Mouse (Mus musculus) urinary bladder, postnatal 36 days (tissue): ENCODE results near the gene Pvalb.

Experiments
- DNase-seq, 2 experiments: peaks; one replicate each; pipeline ENCODE4 v3.0.0; 2022; ENCODE audit warnings: low spot score in 2 of 2, mixed read lengths in 1 of 2

Gene Pvalb

DNA sequence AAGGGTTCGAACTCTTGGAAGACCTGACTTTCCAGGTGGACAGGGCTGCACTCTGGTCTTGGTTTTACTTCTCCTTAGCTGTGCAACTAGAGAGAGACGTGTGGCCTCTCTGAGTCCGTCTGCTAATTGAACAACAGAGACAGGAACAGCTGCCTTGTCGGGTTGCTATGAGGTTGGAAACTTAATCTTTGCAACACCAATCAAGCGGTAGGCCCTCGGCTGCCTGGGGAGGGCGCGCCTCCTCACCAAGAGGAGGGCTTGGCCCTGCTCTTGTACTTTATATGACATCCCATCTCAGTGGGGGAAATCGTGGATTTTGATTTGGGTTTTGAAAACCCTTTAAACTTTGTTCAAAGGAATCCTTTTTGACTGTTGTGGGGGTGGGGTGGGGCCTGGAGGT is 44.3 kb downstream of the Pvalb start:
- DNase-seq: no peak

DNA sequence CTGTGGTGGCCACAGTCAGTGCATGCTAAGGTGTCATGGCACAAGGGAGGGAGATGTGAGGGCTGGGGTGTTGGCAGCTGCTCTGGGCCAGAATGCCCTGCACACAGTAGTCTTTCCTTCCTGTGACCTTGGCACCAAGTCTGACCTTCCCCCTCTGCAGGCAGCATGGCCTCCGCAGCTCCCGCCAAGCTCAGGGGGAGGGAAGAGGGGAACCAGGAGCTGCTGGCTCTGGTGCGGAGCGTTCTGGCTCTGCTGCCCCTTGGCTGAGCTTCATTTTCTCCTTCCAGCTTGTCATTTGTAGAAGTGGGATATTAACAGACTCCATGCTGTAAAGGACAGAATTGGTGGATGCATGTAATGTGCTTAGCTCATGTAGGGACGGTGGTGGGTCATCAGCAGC is 47.9 kb downstream of the Pvalb start:
- no peak for DNase-seq

DNA sequence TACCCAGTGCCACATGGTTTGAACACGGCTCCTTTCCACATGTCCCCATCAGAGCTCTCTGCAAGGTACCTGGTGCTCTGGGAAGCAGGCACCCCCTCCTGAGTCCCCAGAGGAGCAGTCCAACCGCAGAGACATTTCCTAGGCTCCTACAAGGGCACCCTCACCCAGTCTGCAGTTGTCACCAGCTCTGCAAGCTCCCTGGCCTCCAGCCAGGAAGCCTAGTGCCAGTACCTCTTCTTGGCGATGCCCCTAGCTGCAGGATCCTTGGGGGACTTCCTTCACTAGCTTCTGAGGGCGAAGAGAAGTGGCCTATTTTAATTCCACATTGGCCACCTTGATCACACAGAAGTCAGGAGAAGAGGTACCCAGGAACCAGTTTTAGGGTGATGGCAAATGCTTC is 48.4 kb downstream of the Pvalb start:
- no peak for DNase-seq

DNA sequence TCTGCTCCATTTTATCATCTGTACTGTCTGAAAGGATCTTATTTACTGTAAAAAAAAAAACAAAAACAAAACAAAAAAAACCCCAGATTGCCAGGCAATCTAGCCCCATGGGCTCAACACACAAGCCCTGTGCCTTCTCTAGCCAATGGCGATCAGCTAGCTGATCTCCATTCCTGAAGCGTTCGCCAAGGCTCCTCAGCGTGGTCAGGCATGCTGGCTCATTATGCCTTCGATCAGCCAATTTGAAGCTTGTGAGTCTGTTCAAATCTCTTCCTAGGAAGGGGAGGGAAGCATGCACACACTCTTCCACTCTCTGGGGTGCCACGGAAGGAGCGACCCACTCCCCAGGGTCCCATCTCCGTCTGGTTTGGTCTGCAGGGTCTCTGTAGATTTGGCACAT is 48.9 kb downstream of the Pvalb start:
- DNase-seq: no peak

DNA sequence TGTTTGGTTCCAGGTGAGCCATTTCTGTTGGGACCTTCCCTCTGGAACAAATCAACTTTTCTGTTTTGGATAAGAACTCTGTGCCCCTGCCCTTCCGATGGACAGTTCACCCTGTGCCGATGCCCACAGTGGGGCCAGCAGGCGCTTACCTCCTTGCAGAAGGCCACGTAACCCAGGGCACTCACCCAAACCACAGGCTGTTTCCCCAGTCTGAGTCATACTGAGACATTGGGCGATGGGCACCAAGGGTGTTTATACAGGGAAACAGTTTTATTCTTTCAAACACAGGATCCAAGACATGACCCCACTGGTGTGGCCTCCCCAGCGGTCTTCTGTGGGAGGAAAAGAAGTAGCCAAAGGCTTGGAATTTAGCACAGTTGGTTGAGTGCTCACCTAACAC is 50.8 kb downstream of the Pvalb start:
- no peak for DNase-seq

DNA sequence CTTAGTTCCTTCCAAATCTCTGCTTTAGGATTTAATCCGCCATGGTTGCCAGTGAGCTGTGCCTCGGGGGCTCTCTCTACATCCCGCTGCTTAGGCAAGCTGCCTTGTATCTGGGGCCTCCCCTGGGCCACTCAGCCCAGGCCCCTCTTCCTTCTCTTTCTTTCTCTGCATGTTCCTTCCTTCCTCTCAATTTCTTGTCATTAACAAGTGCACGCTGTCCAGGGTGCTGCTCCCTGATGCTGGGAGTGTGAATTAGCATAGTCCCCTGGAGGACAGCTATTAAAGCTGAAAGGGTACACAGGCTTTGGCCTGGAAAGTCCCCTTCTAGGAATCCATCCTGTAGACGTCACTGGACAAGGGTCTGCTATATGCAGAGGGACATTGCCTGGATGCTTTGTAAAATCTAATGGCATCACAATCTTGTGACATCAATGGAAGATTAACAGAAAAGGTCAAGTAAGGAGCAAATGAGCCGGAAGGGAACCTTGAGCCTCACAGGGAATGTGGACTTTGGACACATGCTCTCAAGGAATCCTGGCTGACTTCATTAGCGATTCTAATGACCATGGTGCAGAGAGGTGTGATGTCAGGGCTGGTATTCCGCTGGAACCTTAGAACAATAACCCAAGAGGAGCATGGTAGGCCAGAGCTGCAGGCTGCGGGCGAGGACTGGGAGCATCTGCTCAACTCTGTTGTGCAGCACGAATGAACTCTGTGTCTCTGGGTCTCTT is 53.0 kb downstream of the Pvalb start:
- DNase-seq: no peak

DNA sequence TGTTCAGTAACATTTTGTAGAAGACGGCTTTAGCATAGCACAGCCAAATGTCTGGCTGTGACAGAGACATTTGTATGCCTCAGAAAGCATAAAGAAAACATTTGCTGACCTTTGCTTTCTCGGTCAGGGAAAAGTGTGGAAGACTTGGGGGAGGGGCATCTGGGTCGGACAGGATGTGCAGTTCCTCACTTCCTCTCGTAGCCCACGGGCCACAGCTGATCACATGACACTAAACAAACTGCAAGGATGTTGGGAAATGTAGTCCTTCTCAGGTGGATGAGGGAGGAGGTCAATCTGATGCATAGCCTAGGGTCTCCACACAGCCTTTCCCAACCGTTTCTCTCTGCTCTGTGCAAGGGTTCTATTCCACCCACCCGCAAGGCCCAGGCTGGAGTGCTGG is 57.6 kb downstream of the Pvalb start:
- no peak for DNase-seq
